Mouse (Mus musculus) lung, postnatal 4 days (tissue): Measurements from ENCODE around the gene Dmc1.

ENCODE experiments used
- DNase-seq, 2 experiments: peaks; one replicate each; pipeline ENCODE4 v3.0.0; 2021

Dmc1 gene

DNA sequence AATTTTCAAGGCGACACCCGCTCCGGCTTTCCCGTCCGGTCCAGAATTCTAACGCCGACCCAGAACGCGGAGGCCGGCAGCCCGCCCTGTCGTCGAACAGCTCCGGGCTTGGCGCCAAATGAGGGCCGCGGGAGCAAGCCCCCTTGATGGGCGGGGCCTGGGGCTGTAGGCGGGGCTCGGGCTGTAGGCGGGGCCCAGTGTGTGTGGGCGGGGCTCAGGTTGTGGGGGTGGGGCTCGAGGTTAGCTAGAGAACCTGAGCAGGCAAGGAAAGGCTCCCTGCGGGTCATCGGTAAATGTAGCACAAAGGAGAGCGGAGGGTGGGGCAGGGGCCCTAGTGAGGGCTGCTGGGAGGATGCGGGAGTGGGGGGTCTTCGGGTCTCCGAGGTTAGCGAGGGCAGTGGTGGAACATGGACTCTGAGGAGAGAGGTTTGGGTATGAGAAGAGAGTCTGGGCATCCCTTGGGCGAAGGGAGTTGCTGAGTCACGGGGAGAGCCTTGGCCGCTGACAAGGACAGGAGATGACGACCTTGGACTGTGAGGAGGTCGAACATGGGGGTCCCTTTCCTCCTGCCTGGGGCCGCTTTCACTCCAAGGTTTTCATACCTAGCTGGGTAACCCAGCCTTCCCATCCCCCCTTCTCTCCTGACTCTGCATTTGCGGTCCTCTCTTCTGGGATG is at the start of gene Dmc1:
Gene Dmc1 (minus strand): TSS at position 120 of the 676 bp plus-strand sequence.
- peak; percentile 74 to 75 for DNase-seq

DNA sequence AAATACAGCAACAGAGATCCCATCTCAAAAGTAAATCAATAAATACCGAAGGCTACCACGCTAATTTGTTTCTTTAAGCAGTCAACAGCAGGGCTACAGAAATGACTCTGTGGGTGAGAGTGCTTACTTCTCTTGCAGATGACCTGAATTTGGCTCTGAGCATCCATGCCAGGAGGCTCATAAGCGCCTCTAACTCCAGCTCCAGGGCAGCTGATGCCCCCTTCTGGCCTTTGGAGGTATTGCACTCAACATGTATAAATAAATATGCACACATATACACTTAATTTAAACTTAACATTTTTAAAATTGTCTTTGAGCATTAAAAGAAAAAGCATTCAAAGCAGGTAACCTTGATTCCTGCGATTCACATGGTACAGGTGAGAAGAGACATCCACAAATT is 46.6 kb upstream of the Dmc1 start:
- peak in 1 of 2 experiments; percentile 11 for DNase-seq

DNA sequence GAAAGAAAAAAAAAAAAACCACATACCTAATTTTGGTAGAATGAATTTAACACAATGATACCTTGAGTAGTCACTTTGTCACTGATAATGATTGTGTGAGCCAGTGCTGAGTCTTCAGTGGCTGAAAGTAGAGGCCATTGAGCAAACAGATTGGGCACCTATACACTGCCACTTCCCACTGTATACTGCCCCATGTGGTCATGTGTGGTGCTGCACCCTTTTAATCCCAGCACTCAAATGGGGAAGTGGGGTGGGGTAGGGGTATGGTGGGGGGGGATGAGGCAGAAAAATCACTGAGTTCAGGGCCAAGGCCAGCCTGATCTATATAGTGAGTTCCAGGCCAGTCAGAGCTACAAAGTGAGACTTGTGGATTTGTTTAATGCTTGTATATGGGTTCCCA is 45.7 kb upstream of the Dmc1 start:
- peak; percentile 34 to 58 for DNase-seq

DNA sequence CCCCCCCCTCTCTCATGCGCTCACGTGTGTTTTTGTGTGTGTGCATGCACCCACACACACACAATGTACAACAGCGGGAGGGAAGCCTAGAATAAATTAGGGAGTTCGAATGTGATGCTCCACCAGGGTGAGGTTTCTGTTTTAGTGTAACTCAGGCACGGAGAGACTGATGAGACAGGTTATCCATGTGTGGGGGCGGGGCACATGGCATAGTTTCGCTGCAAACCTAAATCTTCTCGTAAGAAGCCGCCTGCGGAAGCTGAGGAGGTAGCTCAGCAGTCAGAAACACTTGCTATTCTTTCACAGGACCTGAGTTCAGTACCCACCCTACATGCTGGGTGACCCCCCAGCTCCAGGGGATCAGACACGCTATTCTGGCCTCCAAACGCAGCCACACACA is 43.2 kb upstream of the Dmc1 start:
- DNase-seq, result no peak

DNA sequence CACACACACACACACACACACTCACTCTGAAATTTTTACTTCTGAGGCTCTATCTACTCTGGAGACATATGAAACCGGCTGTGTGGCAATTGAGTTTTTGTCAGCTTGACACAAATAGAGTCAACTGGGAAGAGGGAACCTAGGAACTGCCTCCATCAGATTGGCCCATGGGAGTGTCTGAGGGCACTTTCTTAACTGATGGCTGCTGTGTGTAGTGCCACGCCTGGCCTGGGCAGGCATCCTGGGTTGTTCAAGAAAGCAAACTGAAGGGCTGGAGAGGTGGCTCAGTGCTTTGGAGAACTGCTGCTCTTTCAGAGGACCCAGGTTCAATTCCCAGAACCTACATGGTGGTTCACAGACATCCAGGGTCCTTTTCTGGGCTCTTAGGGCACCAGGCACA is 40.6 kb upstream of the Dmc1 start:
- DNase-seq, result no peak

DNA sequence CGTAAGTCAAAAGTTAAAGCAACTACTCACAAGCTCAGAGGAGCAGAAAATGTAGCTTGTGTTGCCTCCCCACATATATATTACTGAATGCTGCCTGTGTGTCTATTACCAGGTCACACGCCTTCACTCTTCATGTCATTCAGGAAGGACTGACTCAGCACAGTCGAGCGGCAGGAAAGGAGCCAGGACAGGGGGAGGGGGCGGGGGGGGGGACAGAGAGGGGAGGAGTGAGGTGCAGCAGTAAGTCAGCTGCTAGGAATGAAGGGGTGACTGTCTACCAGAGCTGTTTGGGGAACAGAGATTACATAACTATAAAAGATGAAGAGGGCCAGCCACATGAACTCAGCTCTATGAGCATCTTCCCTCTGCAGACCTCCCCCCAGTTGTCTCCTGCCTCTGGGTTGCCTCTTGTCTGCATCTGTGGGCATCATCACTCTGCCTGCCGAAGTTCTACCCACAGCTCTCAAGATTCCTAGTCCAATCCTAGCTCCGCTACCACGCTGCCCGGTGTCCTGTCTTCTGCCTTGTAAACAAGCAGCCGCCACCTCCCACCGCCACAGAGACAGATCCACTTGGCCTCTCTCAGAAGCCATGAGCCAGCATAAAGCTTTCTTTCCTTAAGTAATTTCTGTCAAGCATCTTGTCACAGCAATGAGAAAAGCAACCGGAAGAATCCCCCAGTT is 36.4 kb upstream of the Dmc1 start:
- no peak for DNase-seq

DNA sequence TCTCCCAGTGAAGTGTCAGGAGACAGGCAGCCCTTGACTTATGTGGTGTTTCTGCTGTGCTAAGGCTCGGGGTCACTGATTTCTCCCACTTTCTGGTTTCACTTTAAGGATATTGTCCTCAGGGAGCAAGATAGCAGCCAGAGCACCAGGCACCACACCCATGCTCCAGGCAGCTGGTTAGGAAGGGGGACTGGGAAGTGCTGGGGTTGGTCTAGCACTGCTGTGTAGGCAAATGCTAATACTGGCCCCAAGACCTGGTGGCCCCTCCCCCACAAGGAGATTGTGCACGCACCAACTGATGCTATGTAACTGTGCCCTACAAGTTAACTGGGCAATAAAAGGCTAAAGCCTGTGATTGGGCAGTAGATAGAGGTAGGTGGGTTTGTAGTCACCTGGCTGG is 25.6 kb upstream of the Dmc1 start:
- no peak for DNase-seq

DNA sequence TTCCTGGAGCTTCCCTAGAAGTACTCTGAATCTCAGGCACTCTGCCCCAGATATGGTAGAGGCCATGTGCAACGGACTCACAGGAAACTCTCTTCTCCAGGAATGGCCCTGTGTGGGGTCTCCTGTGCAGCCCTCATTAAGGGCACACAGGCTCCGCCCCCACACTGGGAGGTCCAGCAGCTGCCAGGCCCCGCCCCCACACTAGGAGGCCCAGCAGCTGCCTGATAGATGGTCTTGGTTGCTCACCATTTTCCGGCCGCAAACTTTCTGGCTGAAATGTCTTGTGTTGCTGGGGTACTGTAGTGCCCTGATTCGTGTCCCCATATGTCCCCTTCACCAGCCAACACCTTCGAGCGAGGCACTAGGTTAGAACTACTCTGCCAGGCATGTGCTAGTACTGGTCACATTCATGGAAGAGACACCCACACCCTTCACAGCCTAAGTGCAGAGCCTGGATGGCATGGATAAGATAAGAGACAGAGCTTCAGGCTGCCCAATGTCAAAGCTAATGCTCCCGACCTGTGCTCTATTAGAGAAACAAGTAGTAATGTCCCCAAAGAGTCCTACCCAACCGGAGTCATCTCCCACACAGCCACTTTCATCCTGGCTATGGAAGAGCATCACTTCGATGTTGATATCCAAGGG is 15.0 kb upstream of the Dmc1 start:
- DNase-seq, result no peak

DNA sequence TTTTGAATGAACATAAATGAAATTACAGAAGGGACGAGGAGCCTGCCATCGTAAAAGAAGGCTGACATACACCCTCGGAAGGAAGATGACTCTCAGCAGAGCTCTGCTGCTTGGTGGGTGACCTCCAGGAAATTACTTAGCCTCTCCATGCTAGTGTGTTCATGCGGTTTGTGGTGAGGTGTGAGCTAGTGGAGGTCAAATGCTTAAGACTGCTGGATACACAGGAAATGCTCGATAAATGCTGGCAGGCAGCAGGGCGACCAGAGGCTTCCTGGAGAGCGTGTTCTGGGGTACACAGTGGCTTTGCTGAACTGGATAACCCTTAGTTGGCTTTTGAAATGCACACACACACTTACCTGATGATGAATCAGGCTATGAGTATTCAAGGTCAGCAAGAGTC is 13.5 kb upstream of the Dmc1 start:
- no peak for DNase-seq

DNA sequence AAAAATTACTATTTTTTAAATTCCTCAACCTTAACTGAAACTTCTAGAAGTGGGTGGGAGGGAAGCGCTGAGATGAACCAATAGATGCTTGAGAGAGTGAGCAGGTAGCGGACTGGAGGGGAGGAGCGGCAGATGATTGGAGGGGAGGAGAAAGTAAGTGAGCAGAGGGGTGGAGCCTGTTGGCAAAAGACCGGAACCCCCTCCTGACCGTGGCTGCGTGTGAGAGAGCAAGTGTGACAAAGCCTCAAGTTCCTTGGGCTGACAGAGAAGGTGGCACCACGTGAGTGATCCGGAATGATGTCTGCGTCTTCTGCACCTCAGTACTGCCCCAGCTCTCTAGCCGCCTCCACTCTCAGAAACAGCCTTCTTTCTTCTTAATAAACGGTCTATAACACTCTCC is 12.2 kb upstream of the Dmc1 start:
- DNase-seq, result no peak

DNA sequence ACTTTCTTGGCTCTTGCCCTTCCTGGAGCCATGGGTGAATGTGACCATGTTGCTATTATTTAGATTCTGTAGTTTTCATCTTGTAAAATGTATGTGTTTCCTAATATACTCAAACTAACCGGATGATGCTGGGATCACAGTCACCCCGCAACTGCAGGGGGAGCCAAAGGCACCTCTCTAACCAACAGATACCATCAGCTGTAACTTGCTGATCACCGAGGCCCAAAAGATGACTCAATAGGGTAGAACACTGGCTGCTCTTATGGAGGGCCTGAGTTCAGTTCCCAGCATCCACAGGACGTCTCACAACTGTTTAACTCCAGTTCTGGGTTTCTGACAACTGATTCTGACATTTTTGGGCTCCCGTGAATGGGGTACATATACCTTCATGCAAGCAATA is 11.8 kb upstream of the Dmc1 start:
- DNase-seq, result no peak

DNA sequence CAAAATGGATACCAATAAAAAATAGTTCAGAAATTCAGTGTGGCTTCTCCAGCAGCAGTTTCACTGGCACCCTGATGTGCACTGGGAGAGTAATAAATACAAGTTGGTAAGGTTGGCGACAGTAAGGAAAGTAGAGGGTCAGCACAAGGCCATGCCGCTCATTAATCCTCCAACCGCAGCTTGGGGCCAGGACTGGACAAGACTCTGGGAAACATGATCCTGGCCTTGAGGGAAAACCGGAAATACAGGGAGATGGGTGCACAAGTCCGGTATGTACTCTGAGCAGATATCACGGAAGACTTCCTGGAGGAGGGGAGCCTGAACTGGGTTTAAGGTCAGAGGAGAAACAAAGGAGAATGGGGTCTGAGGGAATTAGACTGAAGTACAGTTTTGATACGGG is 10.6 kb upstream of the Dmc1 start:
- DNase-seq, result no peak

DNA sequence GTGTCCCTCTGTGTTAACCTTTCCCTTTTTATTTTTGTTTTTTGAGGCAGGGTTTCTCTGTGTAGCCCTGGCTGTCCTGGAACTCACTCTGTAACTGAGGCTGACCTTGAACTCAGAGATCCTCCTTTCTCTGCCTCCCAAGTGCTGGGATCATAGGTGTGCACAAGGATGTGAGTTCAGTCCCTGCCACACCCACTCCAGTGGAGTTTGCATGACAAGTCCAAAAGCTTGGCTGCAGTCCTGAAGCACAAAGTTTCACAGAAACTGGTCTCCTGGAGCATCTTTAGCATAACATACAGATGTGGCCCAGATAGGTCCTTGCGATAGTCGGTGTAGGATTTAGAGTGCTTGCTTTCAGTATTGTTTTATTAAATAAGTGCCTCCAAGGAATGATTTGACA is 4.3 kb upstream of the Dmc1 start:
- DNase-seq, result no peak

DNA sequence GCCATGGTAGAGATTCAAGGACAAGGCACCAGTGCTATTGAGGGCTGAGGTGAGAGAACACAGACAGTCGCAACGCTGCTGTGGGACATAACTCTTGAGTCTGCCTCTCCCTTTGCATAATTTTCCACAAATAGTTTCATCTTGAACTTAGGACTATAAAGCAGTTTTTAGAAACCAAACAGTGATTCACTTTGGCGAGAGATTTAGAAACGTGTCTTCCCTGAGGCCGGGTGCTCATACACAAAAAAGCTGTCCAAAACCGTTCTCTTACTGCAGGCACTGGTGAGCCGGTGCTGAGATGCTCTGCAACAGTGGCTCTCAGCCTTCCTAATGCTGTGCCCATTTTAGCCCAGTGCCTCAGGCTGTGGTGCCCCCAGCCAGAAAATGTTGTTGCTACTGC is 3.3 kb upstream of the Dmc1 start:
- DNase-seq, result no peak

DNA sequence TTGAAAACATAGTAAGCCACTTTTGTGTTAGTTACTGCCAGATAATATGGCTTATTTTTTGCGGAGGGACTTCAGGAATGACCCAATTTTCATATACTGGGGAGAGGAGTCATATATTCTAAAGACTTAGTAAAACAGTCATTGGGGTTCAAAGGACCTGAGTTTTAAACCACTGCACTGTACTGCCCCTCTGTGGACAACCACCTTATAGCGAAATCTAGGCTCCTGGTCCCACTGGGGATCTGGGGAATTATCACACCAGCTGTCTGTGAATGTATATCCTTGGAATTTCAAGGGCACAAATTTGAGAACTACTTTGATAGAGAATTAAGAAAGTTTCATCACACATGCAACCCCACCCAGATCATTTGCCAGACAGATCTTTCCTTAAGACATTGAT is 2.8 kb upstream of the Dmc1 start:
- DNase-seq, result no peak

DNA sequence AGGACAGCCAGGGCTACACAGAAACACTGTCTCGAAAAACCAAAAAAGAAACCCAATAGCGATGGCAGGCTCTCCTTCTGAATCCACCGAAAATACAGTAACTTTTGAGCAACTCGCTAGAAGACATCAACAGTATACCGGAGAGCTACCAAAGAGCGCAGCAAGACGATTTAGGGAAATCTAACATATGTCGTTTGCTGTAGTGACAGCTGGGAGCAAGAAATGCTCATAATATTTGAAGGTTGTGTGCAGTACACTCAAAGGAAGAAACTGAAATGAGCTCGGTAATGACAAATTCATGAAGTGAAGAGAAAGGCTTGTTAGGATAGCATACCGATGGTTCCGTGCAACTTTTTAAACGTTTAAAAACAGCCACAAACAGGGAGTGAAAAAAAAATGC is 1.3 kb upstream of the Dmc1 start:
- no peak for DNase-seq

DNA sequence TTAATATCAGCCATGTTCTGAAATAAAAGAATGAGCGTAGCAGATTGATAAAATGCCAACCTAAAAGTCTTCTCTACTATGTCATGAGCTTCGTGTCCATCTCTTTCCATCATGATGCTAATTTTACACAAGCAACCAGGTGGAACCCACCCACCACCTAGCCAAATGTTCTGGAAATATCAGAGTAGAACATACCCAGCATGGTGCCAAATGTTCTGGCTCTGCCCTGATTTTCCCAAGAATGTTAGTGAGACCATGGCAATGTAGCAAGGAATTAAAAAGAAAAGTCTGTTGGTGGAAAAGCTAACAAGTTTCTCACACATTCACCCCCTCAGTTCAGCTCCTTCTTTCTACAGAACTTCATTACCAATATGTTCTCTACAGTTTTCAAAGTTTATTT is 4.7 kb downstream of the Dmc1 start:
- DNase-seq, result no peak

DNA sequence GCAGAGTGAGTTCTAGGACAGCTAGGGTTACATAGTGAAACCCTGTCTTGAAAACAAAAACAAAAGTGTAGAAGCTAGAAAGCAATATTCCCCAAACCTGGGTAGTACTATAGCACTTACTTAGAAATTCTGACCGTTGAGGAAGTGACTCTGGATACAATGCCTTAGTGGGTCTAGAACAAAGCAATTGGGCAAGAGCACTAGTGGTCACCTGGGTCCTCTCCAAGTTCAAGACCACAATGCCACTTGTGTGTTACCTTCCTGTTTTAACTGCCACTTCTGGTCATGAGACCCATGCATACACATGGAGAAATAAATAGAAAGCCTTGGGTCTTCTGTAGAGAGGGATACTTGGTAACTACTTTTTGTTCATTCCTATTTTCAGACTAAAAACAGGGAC is 6.2 kb downstream of the Dmc1 start:
- no peak for DNase-seq

DNA sequence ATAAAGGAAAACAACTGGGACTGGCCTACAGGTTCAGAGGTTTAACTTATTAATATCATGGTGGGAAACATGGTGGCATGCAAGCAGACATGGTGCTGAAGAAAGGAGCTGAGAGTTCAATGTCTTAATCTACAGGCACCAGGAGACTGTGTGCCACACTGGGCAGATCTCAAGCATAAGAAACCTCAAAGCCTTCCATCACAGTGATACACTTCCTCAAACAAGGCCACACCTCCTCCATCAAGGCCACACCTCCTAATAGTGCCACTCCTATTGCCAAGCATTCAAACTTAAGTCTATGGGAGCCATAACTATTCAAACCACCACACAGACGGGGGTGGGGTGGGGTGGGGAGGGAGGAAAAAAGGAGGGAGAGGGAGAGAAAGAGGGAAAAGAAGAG is 23.3 kb downstream of the Dmc1 start:
- DNase-seq, result no peak

DNA sequence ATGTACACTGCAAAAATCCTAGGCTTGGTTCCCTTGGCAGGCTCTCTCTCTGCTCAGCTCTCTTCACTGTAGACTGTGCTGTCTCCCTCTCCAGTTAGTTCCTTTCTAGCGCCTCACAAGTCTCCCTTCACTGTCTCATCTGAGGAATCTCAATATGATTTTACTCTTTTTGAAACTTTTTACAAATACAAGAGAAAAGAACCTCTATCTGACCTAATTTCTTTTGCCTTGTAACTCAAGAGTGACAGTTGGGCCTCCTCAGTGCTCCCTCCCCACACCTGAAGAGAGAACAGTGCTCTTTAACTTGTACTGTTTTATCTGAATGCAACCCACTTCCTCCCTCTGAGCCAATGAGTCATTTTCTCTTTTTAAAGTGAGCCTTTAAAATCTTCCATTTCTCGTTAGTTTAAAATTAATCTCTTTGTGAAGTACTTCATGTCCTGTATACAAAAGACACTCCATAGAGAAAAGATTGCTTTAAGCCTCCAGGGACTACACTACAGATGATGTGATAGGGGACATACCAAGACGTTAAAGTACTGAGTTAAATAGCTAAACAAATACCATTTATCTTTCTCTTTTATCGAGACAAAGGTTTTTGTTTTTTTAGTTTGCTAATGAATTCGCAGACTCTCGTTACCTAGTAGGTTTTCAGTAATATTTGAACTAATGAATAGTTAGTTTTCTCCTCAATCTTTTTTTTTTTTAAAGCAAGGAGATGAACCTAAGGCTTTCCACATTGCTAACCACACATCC is 27.1 kb downstream of the Dmc1 start:
- no peak for DNase-seq

DNA sequence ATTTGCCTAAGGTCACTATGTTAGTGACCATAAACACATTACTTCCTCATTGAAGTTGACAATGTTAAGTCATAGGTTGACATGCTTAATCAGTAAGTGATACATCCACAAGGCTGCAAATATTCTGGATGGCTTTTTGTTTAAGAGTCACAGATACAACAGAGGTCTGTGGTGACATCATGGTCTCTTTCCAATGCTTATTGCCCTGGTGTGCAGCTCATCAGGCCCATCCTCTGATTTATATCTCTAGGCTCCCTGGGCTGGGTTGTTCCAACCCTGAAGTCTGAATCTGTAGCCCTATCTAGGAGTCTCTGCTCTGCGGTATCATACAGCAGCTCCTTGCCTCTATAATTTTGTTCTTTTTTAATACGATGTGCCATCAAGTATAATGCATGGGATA is 28.0 kb downstream of the Dmc1 start:
- no peak for DNase-seq

DNA sequence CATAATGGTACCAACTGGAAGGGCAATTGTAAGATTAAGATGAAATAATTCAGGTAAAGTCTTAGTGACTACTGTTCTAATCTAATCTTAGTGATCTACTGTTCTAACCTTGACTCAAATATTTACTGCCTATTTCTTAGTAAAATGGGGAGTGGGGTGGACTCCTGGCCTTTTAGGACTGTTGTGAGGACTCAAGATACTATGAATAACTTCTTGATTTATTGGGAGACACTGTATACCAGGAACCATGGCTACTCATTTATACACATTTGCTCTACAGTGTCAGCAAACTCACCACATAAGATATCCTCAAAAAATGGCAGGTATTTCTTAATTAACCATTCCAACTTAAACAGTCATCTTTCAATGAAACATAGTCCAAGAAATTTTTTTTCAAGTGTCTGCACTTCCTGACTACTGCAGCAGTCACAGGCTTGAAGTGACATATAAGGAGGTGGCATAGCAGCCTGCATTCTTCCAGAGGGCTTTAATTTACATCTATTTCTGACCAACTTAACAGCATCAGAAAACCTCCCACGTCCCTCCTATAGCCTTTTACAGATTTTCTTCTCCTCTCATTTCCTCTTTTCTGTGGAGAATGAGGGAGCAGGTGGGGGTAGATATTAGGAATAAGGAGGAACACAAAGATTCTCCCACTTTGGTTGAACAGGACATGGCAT is 29.2 kb downstream of the Dmc1 start:
- DNase-seq, result no peak

DNA sequence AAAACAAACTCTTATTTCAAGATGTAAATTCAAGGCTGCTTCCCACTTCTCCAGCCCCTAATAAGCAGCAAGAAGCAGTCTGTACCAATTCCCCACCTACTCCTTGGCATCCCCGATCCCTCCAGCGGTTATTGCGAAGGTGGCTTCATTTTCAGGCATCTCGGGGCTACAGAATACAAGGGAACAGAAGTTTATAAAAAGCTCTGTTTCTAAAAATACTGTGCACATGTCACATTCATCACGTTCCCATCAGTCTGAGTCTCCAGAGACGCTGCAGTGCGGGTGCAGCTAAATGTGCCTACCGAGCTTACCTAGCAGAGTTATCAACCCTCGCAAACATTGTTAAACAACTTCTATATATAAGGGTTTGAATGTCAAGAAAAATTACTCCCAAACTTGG is 42.5 kb downstream of the Dmc1 start:
- no peak for DNase-seq
